Mouse (Mus musculus): ENCODE results near the gene Grb10. TPM values are rescaled to one million over a fixed set of nuclear protein-coding genes. Genes with fewer than 3 reads are reported as not detected.

The Grb10 gene
- polyA plus RNA-seq, 1 experiment from 2014 or later: 267 TPM

DNA sequence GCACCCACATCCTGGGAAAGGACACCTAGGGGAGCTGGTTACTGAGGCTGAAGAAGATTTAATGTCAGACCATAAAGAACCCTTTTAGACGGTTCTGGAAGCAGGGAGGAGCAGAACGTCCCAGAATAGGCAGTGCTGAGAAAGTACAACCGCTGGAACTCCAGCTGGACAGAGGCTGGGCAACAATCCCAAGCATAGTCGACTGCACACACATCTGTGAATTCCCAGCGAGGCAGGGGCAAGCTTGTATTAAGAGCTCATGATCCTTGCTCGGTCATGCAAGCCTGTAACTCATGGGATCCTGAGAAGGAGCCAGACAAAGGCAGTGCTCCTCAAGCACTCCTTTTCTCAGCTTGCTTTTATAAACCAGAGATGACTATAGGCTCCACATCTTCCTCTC lies 69.7 kb downstream of the Grb10 start:
- ATAC-seq (ENCODE audit: low FRiP score): no peak
- no peaks in the 10 kb centered on the region for H3K36me3 ChIP-seq (ENCODE audit: control insufficient read depth, insufficient read depth, low read length)
- no peak overlapping the region for H3K4me2 ChIP-seq (replicated peaks; ENCODE audit: low read depth, low read length)
- no peak overlapping the region for H3K9ac ChIP-seq (ENCODE audit: low read depth, low read length)
- H3K27me3 ChIP-seq (ENCODE audit: control insufficient read depth, insufficient read depth, low read length): no peaks in the 10 kb centered on the region
- H3K27ac ChIP-seq (ENCODE audit: low read depth, low read length): no peak overlapping the region
- no peaks in the 10 kb centered on the region for H3K4me1 ChIP-seq (replicated peaks; ENCODE audit: control insufficient read depth, insufficient read depth, low read length)
- H3K4me3 ChIP-seq (ENCODE audit: low read depth, low read length): no peak overlapping the region
- H3K9me3 ChIP-seq (ENCODE audit: control insufficient read depth, low read length): no peaks in the 10 kb centered on the region
- no peak for DNase-seq (ENCODE audit: low spot score)
- WGBS: 47% methylated on average over 6 of the region's 6 CpGs

- Histone ChIP-seq H3K9me3 (ENCODE audit: control insufficient read depth, low read length) (no peaks in the 10 kb centered on the region), H3K36me3 (ENCODE audit: control insufficient read depth, insufficient read depth, low read length) (no peaks in the 10 kb centered on the region), H3K4me3 (ENCODE audit: low read depth, low read length) (no peak overlapping the region), H3K9ac (ENCODE audit: low read depth, low read length) (no peak overlapping the region), H3K27ac (ENCODE audit: low read depth, low read length) (no peak overlapping the region), H3K27me3 (ENCODE audit: control insufficient read depth, insufficient read depth, low read length) (no peaks in the 10 kb centered on the region), H3K4me2 (replicated peaks; ENCODE audit: low read depth, low read length) (no peak overlapping the region), H3K4me1 (replicated peaks; ENCODE audit: control insufficient read depth, insufficient read depth, low read length) (no peaks in the 10 kb centered on the region)
- DNase-seq (ENCODE audit: low spot score): no peak
- WGBS: 90% methylated on average over 8 of the region's 8 CpGs
- ATAC-seq (ENCODE audit: low FRiP score): no peak
Observed at GRCm38 (mm10) chr11:11967519-11967918, 71.0 kb downstream of the Grb10 start.

DNA sequence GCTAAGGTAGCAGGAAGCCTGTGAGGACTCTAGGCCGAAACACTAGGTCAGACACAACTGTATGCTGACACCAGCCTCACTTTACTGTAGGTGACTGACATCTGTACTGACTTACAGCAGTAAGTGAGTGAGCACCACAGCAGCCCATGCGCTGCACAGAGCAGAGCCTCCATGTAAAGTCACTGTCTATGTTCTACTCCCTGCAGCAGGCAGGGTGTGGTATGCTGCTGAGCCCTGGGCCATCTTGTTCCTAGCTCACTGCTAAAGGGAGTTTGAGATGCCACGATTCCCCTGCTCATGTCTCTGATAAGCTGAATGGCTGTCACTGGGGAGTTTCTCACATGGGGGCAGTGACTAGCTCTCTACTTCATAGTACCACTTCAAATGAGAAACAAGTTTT lies 72.3 kb downstream of the Grb10 start:
- H3K27ac ChIP-seq (ENCODE audit: low read depth, low read length): no peak overlapping the region
- no peak overlapping the region for H3K9ac ChIP-seq (ENCODE audit: low read depth, low read length)
- H3K27me3 ChIP-seq (ENCODE audit: control insufficient read depth, insufficient read depth, low read length): no peaks in the 10 kb centered on the region
- no peaks in the 10 kb centered on the region for H3K36me3 ChIP-seq (ENCODE audit: control insufficient read depth, insufficient read depth, low read length)
- 87% methylated on average over 3 of the region's 3 CpGs for WGBS
- H3K9me3 ChIP-seq (ENCODE audit: control insufficient read depth, low read length): no peaks in the 10 kb centered on the region
- ATAC-seq (ENCODE audit: low FRiP score) (no peak), DNase-seq (ENCODE audit: low spot score) (no peak)
- no peak overlapping the region for H3K4me3 ChIP-seq (ENCODE audit: low read depth, low read length)
- H3K4me1 ChIP-seq (replicated peaks; ENCODE audit: control insufficient read depth, insufficient read depth, low read length): no peaks in the 10 kb centered on the region
- no peak overlapping the region for H3K4me2 ChIP-seq (replicated peaks; ENCODE audit: low read depth, low read length)

DNA sequence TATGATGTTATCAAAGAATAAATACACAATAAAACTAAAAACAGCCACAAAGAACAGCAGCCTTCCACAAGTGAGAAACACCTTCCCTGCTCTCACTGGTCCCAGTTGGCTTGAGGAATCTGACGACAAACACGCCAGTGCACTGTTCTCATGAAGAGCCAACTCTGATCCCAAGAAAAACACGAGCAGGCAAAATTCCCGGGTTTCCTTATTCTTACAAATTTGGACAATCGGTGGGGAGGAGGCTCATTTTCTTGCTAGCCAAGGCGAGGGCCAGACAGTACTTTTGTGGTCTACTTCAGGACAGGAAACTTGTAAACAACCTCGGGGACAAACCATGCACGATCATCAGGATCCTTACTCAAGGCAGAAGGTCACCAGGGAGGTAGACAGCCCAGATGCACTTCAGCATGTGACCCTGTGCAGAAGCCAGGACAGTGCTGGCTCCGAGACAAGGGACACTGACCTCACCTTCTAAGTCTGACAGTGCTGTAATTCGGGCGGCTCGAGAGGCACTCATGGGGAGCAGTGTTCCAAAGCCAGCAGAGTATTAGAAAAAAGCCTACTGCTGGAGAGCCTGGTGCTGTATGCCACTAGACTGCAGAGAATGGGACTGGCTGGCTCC lies 72.9 kb downstream of the Grb10 start:
- ATAC-seq (ENCODE audit: low FRiP score): no peak
- no peaks in the 10 kb centered on the region for H3K36me3 ChIP-seq (ENCODE audit: control insufficient read depth, insufficient read depth, low read length)
- DNase-seq (ENCODE audit: low spot score): no peak
- WGBS: 87% methylated on average over 12 of the region's 12 CpGs
- no peak overlapping the region for H3K4me2 ChIP-seq (replicated peaks; ENCODE audit: low read depth, low read length)
- H3K4me1 ChIP-seq (replicated peaks; ENCODE audit: control insufficient read depth, insufficient read depth, low read length): no peaks in the 10 kb centered on the region
- no peaks in the 10 kb centered on the region for H3K9me3 ChIP-seq (ENCODE audit: control insufficient read depth, low read length)
- no peak overlapping the region for H3K4me3 ChIP-seq (ENCODE audit: low read depth, low read length)
- H3K27me3 ChIP-seq (ENCODE audit: control insufficient read depth, insufficient read depth, low read length): no peaks in the 10 kb centered on the region
- no peak overlapping the region for H3K9ac ChIP-seq (ENCODE audit: low read depth, low read length)
- no peak overlapping the region for H3K27ac ChIP-seq (ENCODE audit: low read depth, low read length)

DNA sequence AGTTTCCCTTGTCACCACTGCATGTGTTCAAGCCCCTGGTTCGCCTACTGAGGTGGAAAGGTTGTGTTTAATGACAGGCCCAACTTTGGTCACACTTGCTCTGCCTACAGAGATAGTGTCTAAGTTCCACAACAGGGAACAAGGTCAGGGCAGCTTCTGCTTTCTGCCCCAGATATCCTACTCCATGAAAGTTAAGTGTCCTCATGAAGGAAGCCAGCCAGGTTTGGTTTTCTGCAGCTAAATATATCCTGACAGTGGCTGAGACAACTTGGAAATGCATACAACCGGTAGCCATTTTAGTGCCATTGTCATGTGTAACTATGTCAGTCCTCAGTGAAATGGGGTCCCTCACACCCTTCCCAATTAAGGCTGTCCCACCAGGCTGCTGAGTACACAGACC lies 73.8 kb downstream of the Grb10 start:
- Histone ChIP-seq H3K4me3 (ENCODE audit: low read depth, low read length) (no peak overlapping the region), H3K4me1 (replicated peaks; ENCODE audit: control insufficient read depth, insufficient read depth, low read length) (no peaks in the 10 kb centered on the region), H3K27me3 (ENCODE audit: control insufficient read depth, insufficient read depth, low read length) (no peaks in the 10 kb centered on the region), H3K4me2 (replicated peaks; ENCODE audit: low read depth, low read length) (no peak overlapping the region), H3K9ac (ENCODE audit: low read depth, low read length) (no peak overlapping the region), H3K27ac (ENCODE audit: low read depth, low read length) (no peak overlapping the region), H3K9me3 (ENCODE audit: control insufficient read depth, low read length) (no peaks in the 10 kb centered on the region), H3K36me3 (ENCODE audit: control insufficient read depth, insufficient read depth, low read length) (no peaks in the 10 kb centered on the region)
- 96% methylated on average over 2 of the region's 2 CpGs for WGBS
- DNase-seq (ENCODE audit: low spot score): no peak
- no peak for ATAC-seq (ENCODE audit: low FRiP score)

GRCm38 (mm10) chr11:11963587-11963986 lies 74.9 kb downstream of the Grb10 start:
- no peak for DNase-seq (ENCODE audit: low spot score)
- no peak overlapping the region for H3K9ac ChIP-seq (ENCODE audit: low read depth, low read length)
- ATAC-seq (ENCODE audit: low FRiP score): peak; percentile 51
- H3K27me3 ChIP-seq (ENCODE audit: control insufficient read depth, insufficient read depth, low read length): no peaks in the 10 kb centered on the region
- no peak overlapping the region for H3K4me2 ChIP-seq (replicated peaks; ENCODE audit: low read depth, low read length)
- no peak overlapping the region for H3K4me3 ChIP-seq (ENCODE audit: low read depth, low read length)
- no peak overlapping the region for H3K27ac ChIP-seq (ENCODE audit: low read depth, low read length)
- no peaks in the 10 kb centered on the region for H3K4me1 ChIP-seq (replicated peaks; ENCODE audit: control insufficient read depth, insufficient read depth, low read length)
- 76% methylated on average over 3 of the region's 3 CpGs for WGBS
- H3K9me3 ChIP-seq (ENCODE audit: control insufficient read depth, low read length): no peaks in the 10 kb centered on the region
- no peaks in the 10 kb centered on the region for H3K36me3 ChIP-seq (ENCODE audit: control insufficient read depth, insufficient read depth, low read length)

DNA sequence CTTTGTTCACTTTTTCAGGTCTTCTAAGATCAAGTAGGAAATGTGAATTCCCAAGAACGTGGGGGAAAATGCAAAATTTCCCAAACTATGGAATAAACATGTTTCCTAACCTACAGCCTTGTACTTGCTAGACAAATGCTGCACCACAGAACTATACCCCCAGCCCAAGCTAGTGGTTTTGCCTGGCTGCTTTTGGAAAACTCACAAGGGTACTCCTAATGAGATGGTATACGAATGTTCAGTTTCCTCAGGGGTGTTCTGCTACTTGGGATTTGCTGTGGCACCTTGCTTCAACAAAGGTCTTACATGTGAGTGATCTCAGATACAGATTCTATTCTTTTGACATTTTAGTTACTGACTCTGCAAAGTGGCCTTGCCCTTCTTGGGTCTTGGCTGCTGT lies 75.4 kb downstream of the Grb10 start:
- WGBS: 87% methylated on average over 2 of the region's 2 CpGs
- no peaks in the 10 kb centered on the region for H3K36me3 ChIP-seq (ENCODE audit: control insufficient read depth, insufficient read depth, low read length)
- no peak for ATAC-seq (ENCODE audit: low FRiP score)

DNA sequence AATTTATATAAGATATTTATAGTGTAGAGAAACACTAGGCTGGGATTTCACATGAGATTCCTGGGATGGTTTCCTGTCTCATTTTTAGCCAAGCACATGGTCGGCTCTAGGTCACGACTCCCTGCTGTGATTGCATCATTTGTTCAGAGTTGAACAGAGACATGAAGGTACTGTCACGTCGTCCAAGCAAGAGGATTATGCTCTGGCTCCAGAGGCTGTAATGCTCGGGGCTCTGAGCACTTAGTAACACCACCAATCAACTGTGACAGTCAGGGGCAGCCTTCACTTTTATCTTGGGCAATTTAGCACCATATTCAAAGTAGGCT lies 75.9 kb downstream of the Grb10 start:
- Histone ChIP-seq H3K27me3 (ENCODE audit: control insufficient read depth, insufficient read depth, low read length) (no peaks in the 10 kb centered on the region), H3K9me3 (ENCODE audit: control insufficient read depth, low read length) (no peaks in the 10 kb centered on the region), H3K4me3 (ENCODE audit: low read depth, low read length) (no peak overlapping the region), H3K4me1 (replicated peaks; ENCODE audit: control insufficient read depth, insufficient read depth, low read length) (no peaks in the 10 kb centered on the region), H3K4me2 (replicated peaks; ENCODE audit: low read depth, low read length) (no peak overlapping the region), H3K36me3 (ENCODE audit: control insufficient read depth, insufficient read depth, low read length) (no peaks in the 10 kb centered on the region), H3K27ac (ENCODE audit: low read depth, low read length) (no peak overlapping the region), H3K9ac (ENCODE audit: low read depth, low read length) (no peak overlapping the region)
- no peak for DNase-seq (ENCODE audit: low spot score)
- no peak for ATAC-seq (ENCODE audit: low FRiP score)
- 19% methylated on average over 5 of the region's 5 CpGs for WGBS

More for the DNA sequence above, 75.4 kb downstream of the Grb10 start:
- Histone ChIP-seq H3K27me3 (ENCODE audit: control insufficient read depth, insufficient read depth, low read length) (no peaks in the 10 kb centered on the region), H3K9ac (ENCODE audit: low read depth, low read length) (no peak overlapping the region), H3K4me1 (replicated peaks; ENCODE audit: control insufficient read depth, insufficient read depth, low read length) (no peaks in the 10 kb centered on the region), H3K4me2 (replicated peaks; ENCODE audit: low read depth, low read length) (no peak overlapping the region), H3K4me3 (ENCODE audit: low read depth, low read length) (no peak overlapping the region), H3K27ac (ENCODE audit: low read depth, low read length) (no peak overlapping the region), H3K9me3 (ENCODE audit: control insufficient read depth, low read length) (no peaks in the 10 kb centered on the region)
- no peak for DNase-seq (ENCODE audit: low spot score)

DNA sequence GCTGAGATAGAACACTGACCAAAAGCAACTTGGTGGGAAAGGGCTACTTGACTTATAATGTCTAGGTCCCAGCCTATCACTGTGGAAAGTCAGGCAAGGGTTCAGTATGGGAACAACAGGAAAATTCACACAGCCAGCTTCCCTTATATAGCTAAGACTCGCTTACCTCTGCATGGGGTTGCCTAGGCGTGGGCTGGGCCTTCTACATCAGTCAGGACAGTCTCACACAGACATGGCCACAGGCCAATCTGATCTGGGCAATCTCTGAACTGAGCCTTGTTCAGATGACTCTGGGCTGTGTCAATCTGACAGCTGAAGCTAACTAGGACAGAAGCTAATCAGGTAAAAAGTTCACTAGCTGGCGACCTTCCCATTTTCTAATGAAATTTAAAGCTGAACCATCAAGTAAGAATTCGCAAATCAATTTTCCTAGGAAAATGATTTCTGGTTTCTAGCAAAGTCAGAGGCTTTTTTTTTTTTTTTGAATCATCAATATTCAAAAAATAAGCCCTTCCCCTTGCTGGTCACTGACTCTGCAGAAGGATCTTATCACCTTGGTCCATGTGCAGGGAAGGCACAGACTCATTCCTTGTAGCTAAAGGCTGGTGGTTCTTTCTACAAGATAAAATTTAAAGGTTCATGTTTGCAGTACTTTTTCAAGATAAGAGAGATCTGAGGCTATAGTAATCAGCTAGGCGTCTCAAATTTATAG lies 76.4 kb downstream of the Grb10 start:
- no peak for ATAC-seq (ENCODE audit: low FRiP score)
- no peak overlapping the region for H3K27ac ChIP-seq (ENCODE audit: low read depth, low read length)
- 89% methylated on average over 5 of the region's 5 CpGs for WGBS

More for the DNA sequence above, 76.4 kb downstream of the Grb10 start:
- Histone ChIP-seq H3K4me3 (ENCODE audit: low read depth, low read length) (no peak overlapping the region), H3K36me3 (ENCODE audit: control insufficient read depth, insufficient read depth, low read length) (no peaks in the 10 kb centered on the region), H3K9me3 (ENCODE audit: control insufficient read depth, low read length) (no peaks in the 10 kb centered on the region), H3K9ac (ENCODE audit: low read depth, low read length) (no peak overlapping the region), H3K27me3 (ENCODE audit: control insufficient read depth, insufficient read depth, low read length) (no peaks in the 10 kb centered on the region), H3K4me1 (replicated peaks; ENCODE audit: control insufficient read depth, insufficient read depth, low read length) (no peaks in the 10 kb centered on the region), H3K4me2 (replicated peaks; ENCODE audit: low read depth, low read length) (no peak overlapping the region)
- no peak for DNase-seq (ENCODE audit: low spot score)
